Mouse (Mus musculus) heart, postnatal 10 days (tissue): ENCODE data around the gene Ccser1. TPM values are rescaled to one million over a fixed set of nuclear protein-coding genes. Genes with fewer than 3 reads are reported as not detected.

ENCODE experiments used
- DNase-seq, 2 experiments: peaks; one replicate each; pipeline ENCODE4 v3.0.0; 2021
- intact Hi-C: fragments of 180-260 bp; cut with DNase I; formaldehyde crosslinking; loops from one replicate; pipeline ENCODE4 v1.15.1; 2025
- total RNA-seq, 2 experiments: library from RNA; stranded (reverse); gene quantifications; 2 replicates each; pipeline ENCODE4 v1.2.3; 2021

Ccser1 gene
- total RNA-seq, 2 experiments from 2014 or later: 3.1 to 3.8 TPM

- intact Hi-C loops: no loop called here
- no peak for DNase-seq
These were observed 1101.1 kb downstream of the Ccser1 start for GRCm38 (mm10) chr6:62281256-62281655.

- DNase-seq: no peak
- intact Hi-C loops: no loop called here
These were observed 1121.6 kb downstream of the Ccser1 start for GRCm38 (mm10) chr6:62301576-62302312.

- intact Hi-C loops: no loop called here
- no peak for DNase-seq
These were observed 1138.5 kb downstream of the Ccser1 start for GRCm38 (mm10) chr6:62318627-62319026.

- DNase-seq: no peak
These were observed 1160.2 kb downstream of the Ccser1 start for GRCm38 (mm10) chr6:62340319-62340718.

GRCm38 (mm10) chr6:62367802-62368201, 1187.7 kb downstream of the Ccser1 start:
- no peak for DNase-seq
- intact Hi-C loops: no loop called here

More at GRCm38 (mm10) chr6:62340319-62340718, 1160.2 kb downstream of the Ccser1 start:
- intact Hi-C loops: no loop called here
